Mouse (Mus musculus) small intestine, adult 2 months (tissue): Measurements from ENCODE around the gene Akap2. TPM values are rescaled to one million over a fixed set of nuclear protein-coding genes. Genes with fewer than 3 reads are reported as not detected.
A peak's percentile ranks its signal among the peaks of the same experiment; 100 is the strongest.

Experiments
- H3K27ac ChIP-seq: fragments of 200-500 bp; 2 replicates; pipeline ENCODE4 v1.5.1; 2012; ENCODE audit warnings: low read depth, low read length, control low read depth, inconsistent platforms; ENCODE audit not compliant: insufficient read depth
- H3K27me3 ChIP-seq: fragments of 200-500 bp; 2 replicates; pipeline ENCODE4 v1.6.1; 2012; ENCODE audit warnings: mild to moderate bottlenecking, moderate library complexity, low read length, inconsistent platforms; ENCODE audit not compliant: control insufficient read depth, insufficient read depth
- H3K36me3 ChIP-seq: fragments of 200-500 bp; 2 replicates; pipeline ENCODE4 v1.6.1; 2012; ENCODE audit warnings: mild to moderate bottlenecking, low read length, control low read depth, inconsistent platforms; ENCODE audit not compliant: control insufficient read depth, insufficient read depth
- H3K4me1 ChIP-seq: fragments of 200-500 bp; 2 replicates; pipeline ENCODE4 v1.6.1; 2012; ENCODE audit warnings: low read length, inconsistent platforms, mixed read lengths; ENCODE audit not compliant: control insufficient read depth, insufficient read depth, insufficient read length
- H3K4me3 ChIP-seq: fragments of 200-500 bp; 2 replicates; pipeline ENCODE4 v1.5.1; 2012; ENCODE audit warnings: low read depth, mild to moderate bottlenecking, control low read depth, inconsistent platforms, low read length, moderate library complexity
- CTCF ChIP-seq: fragments of 200-500 bp; IDR thresholded peaks from 2 replicates; pipeline ENCODE4 v1.5.1; 2012; ENCODE audit warnings: low read depth, mild to moderate bottlenecking, control low read depth, inconsistent platforms, low read length, moderate library complexity, mixed read lengths; ENCODE audit not compliant: insufficient replicate concordance, insufficient read length; ENCODE audit errors: extremely low read depth
- POLR2A ChIP-seq: fragments of 200-500 bp; IDR thresholded peaks from 2 replicates; pipeline ENCODE4 v1.6.1; 2012; ENCODE audit warnings: low read depth, mild to moderate bottlenecking, control low read depth, inconsistent platforms, low read length, moderate library complexity
- WGBS: fragments of 180-500 bp; shearing (Covaris S2); methylation state at CpG from one replicate; pipeline ENCODE4 v1.1.7; 2018; 5-methylcytosine and 5-hydroxymethylcytosine counted together
- polyA plus RNA-seq: library from polyadenylated mRNA; depleted of rRNA; stranded (reverse); fragments of >200 nt; gene quantifications from 2 replicates; pipeline ENCODE4 v1.2.3, GENCODE M21; 2012

Akap2 gene
- polyA plus RNA-seq, 1 experiment, result 7.6 TPM

DNA sequence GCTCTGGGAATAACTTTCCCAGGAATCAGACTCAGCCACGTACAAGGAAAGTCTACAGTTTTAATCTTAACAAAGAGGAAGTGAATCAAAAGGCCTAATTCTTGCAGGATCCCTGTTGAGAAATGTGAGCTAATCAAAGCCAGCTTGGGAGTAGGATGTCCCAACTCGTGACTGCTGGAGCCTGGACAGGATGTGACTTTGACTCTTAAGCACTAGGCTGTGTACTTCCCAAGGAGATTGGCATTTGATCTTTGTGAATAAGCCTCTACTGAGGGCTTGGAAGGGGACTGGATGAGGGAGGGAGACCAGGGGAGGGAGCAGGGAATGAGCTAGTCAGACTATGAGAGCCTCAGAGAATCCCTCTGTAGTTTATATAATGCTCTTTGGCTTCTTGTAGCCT is 148.6 kb downstream of the Akap2 start:
- Histone ChIP-seq H3K36me3 (no peaks in the 10 kb centered on the region), H3K4me1 (peaks cover 2% of the 10 kb centered on the region; the same call in 1 of the 2 replicates), H3K4me3 (no peak overlapping the region), H3K27ac (no peak overlapping the region), H3K27me3 (no peaks in the 10 kb centered on the region)
- WGBS, result 36% methylated on average over 2 of the region's 2 CpGs
- TF ChIP-seq CTCF, result no peak
- TF ChIP-seq POLR2A, result no peak

DNA sequence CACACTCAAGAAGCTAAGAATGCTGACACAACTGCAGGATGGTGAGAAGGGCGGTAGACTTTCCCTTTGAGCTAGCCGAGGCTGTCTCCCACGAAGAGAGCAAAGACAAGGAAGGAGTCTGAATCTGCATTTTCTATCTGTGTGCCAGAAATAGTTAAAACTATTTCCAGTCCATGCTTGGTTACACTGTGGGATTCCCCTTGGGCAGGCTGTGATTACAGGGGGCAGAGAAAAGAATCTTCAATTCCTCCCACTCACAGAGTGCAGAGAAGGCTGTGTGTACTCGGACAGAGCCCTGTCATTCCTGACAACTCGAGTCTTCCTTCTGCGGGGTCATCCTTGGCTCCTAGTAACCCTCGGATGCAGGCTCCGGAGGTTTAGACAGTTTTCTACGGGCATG is 149.5 kb downstream of the Akap2 start:
- no peaks in the 10 kb centered on the region for H3K4me1 ChIP-seq
- peak overlapping the region; percentile 35; the same call in 1 of the 2 replicates for H3K27ac ChIP-seq
- no peaks in the 10 kb centered on the region for H3K36me3 ChIP-seq
- H3K27me3 ChIP-seq, result no peaks in the 10 kb centered on the region
- 65% methylated on average over 9 of the region's 9 CpGs for WGBS
- TF ChIP-seq POLR2A (no peak), CTCF (no peak)
- H3K4me3 ChIP-seq, result no peak overlapping the region

DNA sequence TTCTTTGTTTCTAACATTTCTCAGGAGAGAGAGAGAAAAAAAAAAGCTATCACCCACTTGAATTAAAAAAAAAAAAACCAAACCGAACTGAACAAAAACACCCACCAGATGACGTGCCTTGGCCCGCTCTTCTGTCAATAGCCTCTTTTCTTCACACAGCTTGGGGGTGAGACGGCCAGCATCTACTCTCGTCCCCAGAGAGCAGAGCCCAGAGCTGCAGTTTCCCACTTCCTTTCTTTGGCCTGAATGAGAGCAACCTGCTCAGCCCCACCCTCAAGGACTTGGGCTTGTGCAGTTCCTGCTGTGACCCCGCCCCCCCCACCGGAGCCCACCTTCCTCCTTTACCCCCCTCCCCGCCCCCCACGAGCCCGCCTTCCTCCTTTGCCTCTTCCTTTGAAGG is 150.0 kb downstream of the Akap2 start:
- Histone ChIP-seq H3K36me3 (no peaks in the 10 kb centered on the region), H3K27ac (no peak overlapping the region), H3K4me1 (no peaks in the 10 kb centered on the region), H3K27me3 (no peaks in the 10 kb centered on the region), H3K4me3 (no peak overlapping the region)
- 54% methylated on average over 10 of the region's 10 CpGs for WGBS
- TF ChIP-seq CTCF (no peak), POLR2A (no peak)

- 86% methylated on average over 5 of the region's 5 CpGs for WGBS
- H3K27me3 ChIP-seq, result no peaks in the 10 kb centered on the region
- H3K27ac ChIP-seq, result no peak overlapping the region
- H3K36me3 ChIP-seq, result no peaks in the 10 kb centered on the region
- no peak overlapping the region for H3K4me3 ChIP-seq
- TF ChIP-seq POLR2A (no peak), CTCF (no peak)
- H3K4me1 ChIP-seq, result no peaks in the 10 kb centered on the region
These were observed 161.7 kb downstream of the Akap2 start for GRCm38 (mm10) chr4:57879137-57879536.

GRCm38 (mm10) chr4:57879804-57880357 is 162.4 kb downstream of the Akap2 start:
- Histone ChIP-seq H3K27me3 (no peaks in the 10 kb centered on the region), H3K4me1 (no peaks in the 10 kb centered on the region), H3K36me3 (no peaks in the 10 kb centered on the region), H3K27ac (no peak overlapping the region), H3K4me3 (no peak overlapping the region)
- peak; percentile 90; the same call in 1 of the 2 replicates for TF ChIP-seq CTCF
- no peak for TF ChIP-seq POLR2A
- 7% methylated on average over 6 of the region's 6 CpGs for WGBS

- no peaks in the 10 kb centered on the region for H3K4me1 ChIP-seq
- no peak overlapping the region for H3K4me3 ChIP-seq
- no peak overlapping the region for H3K27ac ChIP-seq
- WGBS, result 45% methylated on average over 7 of the region's 7 CpGs
- no peak for TF ChIP-seq POLR2A
- no peak for TF ChIP-seq CTCF
- no peaks in the 10 kb centered on the region for H3K27me3 ChIP-seq
- H3K36me3 ChIP-seq, result no peaks in the 10 kb centered on the region
These were observed 166.3 kb downstream of the Akap2 start for GRCm38 (mm10) chr4:57883520-57884421.

- WGBS, result 81% methylated on average over 3 of the region's 3 CpGs
- Histone ChIP-seq H3K27me3 (no peaks in the 10 kb centered on the region), H3K27ac (no peak overlapping the region), H3K4me1 (no peaks in the 10 kb centered on the region), H3K4me3 (no peak overlapping the region), H3K36me3 (no peaks in the 10 kb centered on the region)
- TF ChIP-seq POLR2A (no peak), CTCF (no peak)
These were observed 167.1 kb downstream of the Akap2 start for GRCm38 (mm10) chr4:57884511-57884910.
